Mouse (Mus musculus): ENCODE measurements around the gene Psmc2. TPM values are rescaled to one million over a fixed set of nuclear protein-coding genes. Genes with fewer than 3 reads are reported as not detected.

Psmc2 gene
- polyA plus RNA-seq, 1 experiment from 2014 or later, result 166 TPM

Other genes starting within 250 kb of the Psmc2 start
- gene Lrrc17, start 241.7 kb upstream of the Psmc2 start, polyA plus RNA-seq (2015; fragmentation: Nextera tagmentation; extraction: Ambion mirVana), result 131 and 134 TPM in 2 replicates
- gene Fbxl13, start 139.6 kb upstream of the Psmc2 start, polyA plus RNA-seq (2015; fragmentation: Nextera tagmentation; extraction: Ambion mirVana), result 0.46 and 0.87 TPM in 2 replicates
- gene Armc10, start 139.5 kb upstream of the Psmc2 start, polyA plus RNA-seq (2015; fragmentation: Nextera tagmentation; extraction: Ambion mirVana), result 32.8 and 36.9 TPM in 2 replicates
- 2.2 and 2.8 TPM in 2 replicates for gene Napepld, start 83.9 kb upstream of the Psmc2 start, polyA plus RNA-seq (2015; fragmentation: Nextera tagmentation; extraction: Ambion mirVana)
- 72.2 and 74.6 TPM in 2 replicates for gene Pmpcb, start 48.1 kb upstream of the Psmc2 start, polyA plus RNA-seq (2015; fragmentation: Nextera tagmentation; extraction: Ambion mirVana)
- 51.8 and 55.3 TPM in 2 replicates for gene Dnajc2, start within 50 bp of the Psmc2 start, polyA plus RNA-seq (2015; fragmentation: Nextera tagmentation; extraction: Ambion mirVana)
- not detected in 2 replicates for gene Slc26a5, start 80.3 kb downstream of the Psmc2 start, polyA plus RNA-seq (2015; fragmentation: Nextera tagmentation; extraction: Ambion mirVana)